Comparison of ENCODE assay signal across 28 mouse cellular contexts in genomic region chr5:115085675-115086074, GRCm38 (mm10). TPM values are rescaled to one million over a fixed set of nuclear protein-coding genes. Genes with fewer than 3 reads are reported as not detected.
A peak's percentile ranks its signal among the peaks of the same experiment; 100 is the strongest.
DNase-seq lines count a peak whose midpoint lies in the region; ATAC-seq and TF ChIP-seq lines count a peak whose summit lies in the region.
"Had no signal": no experiment of that assay in that cellular context is flagged by ENCODE, and none has a peak within 500 bp of the region (broad histone marks: within the 10 kb centered on the region; RNA-seq: fewer than 3 reads in every experiment).

No protein-coding gene starts in this region.

- no peaks in the 10 kb centered on the region for H3K9me3 ChIP-seq in embryonic facial prominence, embryonic 14.5 days (ENCODE audit: control insufficient read depth, low read length)
- H3K9me3 ChIP-seq in embryonic facial prominence, embryonic 10.5 days, result no peaks in the 10 kb centered on the region
- H3K9me3 ChIP-seq in forebrain, embryonic 15.5 days, result no peaks in the 10 kb centered on the region
- H3K9me3 ChIP-seq in forebrain, embryonic 13.5 days (replicated peaks), result no peaks in the 10 kb centered on the region
- H3K9me3 ChIP-seq in forebrain, postnatal 0 days (ENCODE audit: low read length), result no peaks in the 10 kb centered on the region
- H3K9me3 ChIP-seq in forebrain, embryonic 10.5 days, result no peaks in the 10 kb centered on the region
- H3K9me3 ChIP-seq: embryonic facial prominence, embryonic 12.5 days; embryonic facial prominence, embryonic 15.5 days; G1E had no signal

- no peak overlapping the region for H3K4me2 ChIP-seq in embryonic facial prominence, embryonic 14.5 days (ENCODE audit: low read depth, low read length)
- H3K4me2 ChIP-seq in forebrain, embryonic 15.5 days (replicated peaks), result no peak overlapping the region
- no peak overlapping the region for H3K4me2 ChIP-seq in forebrain, embryonic 13.5 days
- no peak overlapping the region for H3K4me2 ChIP-seq in forebrain, postnatal 0 days (ENCODE audit: low read depth)
- H3K4me2 ChIP-seq: embryonic facial prominence, embryonic 12.5 days; embryonic facial prominence, embryonic 15.5 days had no signal

- WGBS in embryonic facial prominence, embryonic 14.5 days, result 87% methylated on average over 2 of the region's 2 CpGs
- WGBS in embryonic facial prominence, embryonic 10.5 days, result 98% methylated on average over 2 of the region's 2 CpGs
- WGBS in forebrain, embryonic 15.5 days, result 81% methylated on average over 2 of the region's 2 CpGs
- 96% methylated on average over 2 of the region's 2 CpGs for WGBS in forebrain, embryonic 13.5 days
- WGBS in forebrain, postnatal 0 days, result 78% methylated on average over 2 of the region's 2 CpGs
- 98% methylated on average over 2 of the region's 2 CpGs for WGBS in forebrain, embryonic 10.5 days

- H3K27me3 ChIP-seq in embryonic facial prominence, embryonic 14.5 days (replicated peaks; ENCODE audit: control insufficient read depth, insufficient read depth, low read length), result no peaks in the 10 kb centered on the region
- no peaks in the 10 kb centered on the region for H3K27me3 ChIP-seq in embryonic facial prominence, embryonic 10.5 days (replicated peaks; ENCODE audit: low read depth, poor library complexity, severe bottlenecking)
- H3K27me3 ChIP-seq in forebrain, embryonic 15.5 days, result no peaks in the 10 kb centered on the region
- H3K27me3 ChIP-seq in forebrain, embryonic 13.5 days, result no peaks in the 10 kb centered on the region
- no peaks in the 10 kb centered on the region for H3K27me3 ChIP-seq in forebrain, postnatal 0 days (ENCODE audit: insufficient read depth, low read length)
- no peaks in the 10 kb centered on the region for H3K27me3 ChIP-seq in forebrain, embryonic 10.5 days (ENCODE audit: poor library complexity, severe bottlenecking)
- H3K27me3 ChIP-seq: CH12.LX; embryonic facial prominence, embryonic 12.5 days; embryonic facial prominence, embryonic 15.5 days; Patski had no signal

- no peak overlapping the region for H3K27ac ChIP-seq in embryonic facial prominence, embryonic 14.5 days (replicated peaks; ENCODE audit: low read depth, low read length)
- no peak overlapping the region for H3K27ac ChIP-seq in embryonic facial prominence, embryonic 10.5 days (replicated peaks)
- peak overlapping the region; percentile 66 for H3K27ac ChIP-seq in forebrain, embryonic 15.5 days (replicated peaks)
- H3K27ac ChIP-seq in forebrain, embryonic 13.5 days, result no peak overlapping the region
- no peak overlapping the region for H3K27ac ChIP-seq in forebrain, postnatal 0 days (ENCODE audit: low read depth, low read length)
- H3K27ac ChIP-seq in forebrain, embryonic 10.5 days, result no peak overlapping the region
- H3K27ac ChIP-seq: embryonic facial prominence, embryonic 12.5 days; embryonic facial prominence, embryonic 15.5 days; gastrocnemius, adult 2 months had no signal

- no peak for ATAC-seq in embryonic facial prominence, embryonic 14.5 days (ENCODE audit: low read depth)
- ATAC-seq in forebrain, embryonic 15.5 days (replicated peaks), result no peak
- no peak for ATAC-seq in forebrain, embryonic 13.5 days
- ATAC-seq in forebrain, postnatal 0 days, result peak; percentile 69; the same call in 1 of the 2 replicates
- ATAC-seq: activated CD4-positive, CD25-positive, alpha-beta regulatory T cell, adult 4 months; CD4-positive, CD25-positive, alpha-beta regulatory T cell, adult 4 months; Patski had no signal

- H3K4me3 ChIP-seq in embryonic facial prominence, embryonic 14.5 days (ENCODE audit: low read depth, low read length), result no peak overlapping the region
- H3K4me3 ChIP-seq in embryonic facial prominence, embryonic 10.5 days, result no peak overlapping the region
- no peak overlapping the region for H3K4me3 ChIP-seq in forebrain, embryonic 15.5 days
- H3K4me3 ChIP-seq in forebrain, embryonic 13.5 days, result no peak overlapping the region
- H3K4me3 ChIP-seq in forebrain, postnatal 0 days (ENCODE audit: low read depth, low read length), result no peak overlapping the region
- no peak overlapping the region for H3K4me3 ChIP-seq in forebrain, embryonic 10.5 days
- H3K4me3 ChIP-seq: embryonic facial prominence, embryonic 12.5 days; embryonic facial prominence, embryonic 15.5 days; erythroblast, embryonic 14.5 days; gastrocnemius, adult 2 months had no signal

- TF ChIP-seq CTCF in forebrain, postnatal 0 days (IDR thresholded peaks at IDR 0.05; ENCODE audit: low read depth), result no peak

- no peak overlapping the region for H3K9ac ChIP-seq in embryonic facial prominence, embryonic 14.5 days (ENCODE audit: low read depth, low read length)
- no peak overlapping the region for H3K9ac ChIP-seq in forebrain, embryonic 15.5 days (replicated peaks)
- H3K9ac ChIP-seq in forebrain, embryonic 13.5 days, result no peak overlapping the region
- no peak overlapping the region for H3K9ac ChIP-seq in forebrain, postnatal 0 days
- H3K9ac ChIP-seq: embryonic facial prominence, embryonic 12.5 days; embryonic facial prominence, embryonic 15.5 days had no signal

- no peaks in the 10 kb centered on the region for H3K4me1 ChIP-seq in embryonic facial prominence, embryonic 14.5 days (ENCODE audit: control insufficient read depth, insufficient read depth, low read length)
- H3K4me1 ChIP-seq in embryonic facial prominence, embryonic 10.5 days, result no peaks in the 10 kb centered on the region
- H3K4me1 ChIP-seq in forebrain, embryonic 15.5 days, result no peaks in the 10 kb centered on the region
- H3K4me1 ChIP-seq in forebrain, embryonic 13.5 days, result no peaks in the 10 kb centered on the region
- no peaks in the 10 kb centered on the region for H3K4me1 ChIP-seq in forebrain, postnatal 0 days (ENCODE audit: insufficient read depth)
- no peaks in the 10 kb centered on the region for H3K4me1 ChIP-seq in forebrain, embryonic 10.5 days
- H3K4me1 ChIP-seq: embryonic facial prominence, embryonic 12.5 days; embryonic facial prominence, embryonic 15.5 days had no signal

- H3K36me3 ChIP-seq in embryonic facial prominence, embryonic 14.5 days (ENCODE audit: control insufficient read depth, insufficient read depth, low read length), result peaks cover 92% of the 10 kb centered on the region
- peaks cover 100% of the 10 kb centered on the region for H3K36me3 ChIP-seq in embryonic facial prominence, embryonic 10.5 days (replicated peaks)
- H3K36me3 ChIP-seq in forebrain, embryonic 15.5 days, result peaks cover 51% of the 10 kb centered on the region
- peaks cover 79% of the 10 kb centered on the region for H3K36me3 ChIP-seq in forebrain, embryonic 13.5 days (ENCODE audit: poor library complexity, severe bottlenecking)
- peaks cover 48% of the 10 kb centered on the region for H3K36me3 ChIP-seq in forebrain, postnatal 0 days (ENCODE audit: insufficient read depth)
- H3K36me3 ChIP-seq in forebrain, embryonic 10.5 days (replicated peaks), result peaks cover 95% of the 10 kb centered on the region

- DNase-seq in embryonic facial prominence, embryonic 14.5 days (ENCODE audit: low spot score), result peak; percentile 23
- no peak for DNase-seq in embryonic facial prominence, embryonic 10.5 days (ENCODE audit: low spot score)
- DNase-seq in forebrain, postnatal 0 days, result peak; percentile 55
- DNase-seq in forebrain, embryonic 10.5 days (ENCODE audit: extremely low spot score, low spot score), result no peak
- DNase-seq: adrenal gland, adult 8-10 months; adrenal gland, postnatal 14 days; adrenal gland, postnatal 36 days; B cell, adult 2 months; cerebellum, adult 11 months; cerebellum, adult 18-20 months; cerebellum, adult 8-10 months; cerebellum, adult 9-11 months; cerebellum, postnatal 14 days; cerebellum, postnatal 36 days; embryo, embryonic 11 days; gastrocnemius, adult 2 months had no signal

RNA-seq across cellular contexts. Expression of gene Gm10401, which starts 12.4 kb away (rescaled TPM):
- 53.2 and 54.0 TPM in 2 replicates for polyA plus RNA-seq in embryonic facial prominence, embryonic 14.5 days (2014; fragmentation: Nextera tagmentation; extraction: Ambion mirVana)
- 20.8 and 25.5 TPM in 2 replicates for polyA plus RNA-seq in embryonic facial prominence, embryonic 10.5 days (2016; fragmentation: Nextera tagmentation; extraction: Ambion mirVana)
- 34.6 and 35.0 TPM in 2 replicates for polyA plus RNA-seq in forebrain, embryonic 15.5 days (2015; fragmentation: Nextera tagmentation; extraction: Ambion mirVana)
- 38.4 and 40.9 TPM in 2 replicates for polyA plus RNA-seq in forebrain, embryonic 13.5 days (2015; fragmentation: Nextera tagmentation; extraction: Ambion mirVana)
- total RNA-seq in forebrain, postnatal 0 days (2014; rRNA removed), result not detected in 2 replicates
- polyA plus RNA-seq in forebrain, postnatal 0 days (2015; fragmentation: Nextera tagmentation; extraction: Ambion mirVana), result 32.5 and 44.0 TPM in 2 replicates
- polyA plus RNA-seq in forebrain, embryonic 10.5 days (2016; fragmentation: Nextera tagmentation; extraction: Ambion mirVana), result 18.3 and 22.9 TPM in 2 replicates
- total RNA-seq: adrenal gland, adult 18-20 months; adrenal gland, adult 8-10 months; adrenal gland, postnatal 14 days; adrenal gland, postnatal 36 days; gastrocnemius, adult 2 months had no signal
- polyA plus RNA-seq: erythroblast, embryonic 14.5 days; frontal cortex, adult 2 months; G1E; Patski had no signal

RNA-seq across cellular contexts. Expression of gene Acads, which starts 33.5 kb away (rescaled TPM):
- polyA plus RNA-seq in embryonic facial prominence, embryonic 14.5 days (2014; fragmentation: Nextera tagmentation; extraction: Ambion mirVana), result 28.5 and 28.7 TPM in 2 replicates
- polyA plus RNA-seq in embryonic facial prominence, embryonic 10.5 days (2016; fragmentation: Nextera tagmentation; extraction: Ambion mirVana), result 72.6 and 78.7 TPM in 2 replicates
- 22.3 and 24.1 TPM in 2 replicates for polyA plus RNA-seq in forebrain, embryonic 15.5 days (2015; fragmentation: Nextera tagmentation; extraction: Ambion mirVana)
- 27.7 and 28.6 TPM in 2 replicates for polyA plus RNA-seq in forebrain, embryonic 13.5 days (2015; fragmentation: Nextera tagmentation; extraction: Ambion mirVana)
- 11.8 and 13.9 TPM in 2 replicates for total RNA-seq in forebrain, postnatal 0 days (2014; rRNA removed)
- 12.1 and 12.5 TPM in 2 replicates for polyA plus RNA-seq in forebrain, postnatal 0 days (2015; fragmentation: Nextera tagmentation; extraction: Ambion mirVana)
- 59.9 and 66.9 TPM in 2 replicates for polyA plus RNA-seq in forebrain, embryonic 10.5 days (2016; fragmentation: Nextera tagmentation; extraction: Ambion mirVana)

RNA-seq across cellular contexts. Expression of gene Unc119b, which starts 49.1 kb away (rescaled TPM):
- polyA plus RNA-seq in embryonic facial prominence, embryonic 14.5 days (2014; fragmentation: Nextera tagmentation; extraction: Ambion mirVana), result 32.2 and 35.4 TPM in 2 replicates
- 63.5 and 68.7 TPM in 2 replicates for polyA plus RNA-seq in embryonic facial prominence, embryonic 10.5 days (2016; fragmentation: Nextera tagmentation; extraction: Ambion mirVana)
- 44.4 and 46.2 TPM in 2 replicates for polyA plus RNA-seq in forebrain, embryonic 15.5 days (2015; fragmentation: Nextera tagmentation; extraction: Ambion mirVana)
- 44.8 and 49.9 TPM in 2 replicates for polyA plus RNA-seq in forebrain, embryonic 13.5 days (2015; fragmentation: Nextera tagmentation; extraction: Ambion mirVana)
- total RNA-seq in forebrain, postnatal 0 days (2014; rRNA removed), result 24.7 and 27.2 TPM in 2 replicates
- polyA plus RNA-seq in forebrain, postnatal 0 days (2015; fragmentation: Nextera tagmentation; extraction: Ambion mirVana), result 17.4 and 20.3 TPM in 2 replicates
- 75.4 and 77.6 TPM in 2 replicates for polyA plus RNA-seq in forebrain, embryonic 10.5 days (2016; fragmentation: Nextera tagmentation; extraction: Ambion mirVana)

Comparison
In these comparisons a context has a peak if more than half of its experiments do, and no peak if none do; other contexts are left out.
1. DNase-seq: peak in embryonic facial prominence, embryonic 14.5 days (single experiment) and forebrain, postnatal 0 days (single experiment); none in embryonic facial prominence, embryonic 10.5 days (single experiment) and forebrain, embryonic 10.5 days (single experiment).